Mouse (Mus musculus): ENCODE data around the gene Syngr1. TPM values are rescaled to one million over a fixed set of nuclear protein-coding genes. Genes with fewer than 3 reads are reported as not detected.

Gene Syngr1
- polyA plus RNA-seq, 1 experiment from 2014 or later = 38.0 TPM

DNA sequence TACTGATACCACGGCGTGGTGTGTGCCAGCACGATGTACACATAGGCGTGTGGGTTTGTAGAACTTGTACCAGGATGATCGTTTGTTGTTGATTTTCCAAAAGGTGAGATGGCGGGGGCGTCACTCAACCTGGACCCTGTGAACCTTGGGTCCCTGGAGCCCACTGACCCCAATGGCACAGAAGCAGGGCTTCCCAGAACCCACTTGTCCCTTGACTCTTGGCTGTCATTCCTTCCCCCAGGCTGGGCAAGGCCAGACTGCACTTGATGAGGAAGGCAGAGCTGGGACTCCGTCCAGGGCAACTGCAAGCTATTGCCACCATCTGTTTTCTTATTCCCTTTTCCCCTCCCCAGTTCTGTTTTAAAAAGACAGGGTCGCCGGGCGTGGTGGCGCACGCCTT is 3.1 kb downstream of the Syngr1 start:
- ATAC-seq (replicated peaks; ENCODE audit: insufficient number of reproducible peaks, insufficient read depth, low FRiP score, low read depth) = no peak
- Histone ChIP-seq H3K27ac (no peak overlapping the region), H3K4me1 (replicated peaks) (peaks cover 45% of the 10 kb centered on the region), H3K9ac (no peak overlapping the region), H3K9me3 (replicated peaks) (no peaks in the 10 kb centered on the region), H3K4me2 (no peak overlapping the region), H3K4me3 (no peak overlapping the region), H3K36me3 (no peaks in the 10 kb centered on the region), H3K27me3 (peaks cover 37% of the 10 kb centered on the region)
- WGBS = 92% methylated on average over 13 of the region's 13 CpGs

GRCm38 (mm10) chr15:80095596-80095995 is 4.5 kb downstream of the Syngr1 start:
- no peaks in the 10 kb centered on the region for H3K36me3 ChIP-seq
- H3K9ac ChIP-seq = no peak overlapping the region
- H3K4me3 ChIP-seq = no peak overlapping the region
- H3K27me3 ChIP-seq = peaks cover 30% of the 10 kb centered on the region
- H3K4me2 ChIP-seq = no peak overlapping the region
- H3K4me1 ChIP-seq (replicated peaks) = peaks cover 48% of the 10 kb centered on the region
- ATAC-seq (replicated peaks; ENCODE audit: insufficient number of reproducible peaks, insufficient read depth, low FRiP score, low read depth) = no peak
- no peak overlapping the region for H3K27ac ChIP-seq
- H3K9me3 ChIP-seq (replicated peaks) = no peaks in the 10 kb centered on the region
- 63% methylated on average over 1 of the region's 1 CpGs for WGBS

DNA sequence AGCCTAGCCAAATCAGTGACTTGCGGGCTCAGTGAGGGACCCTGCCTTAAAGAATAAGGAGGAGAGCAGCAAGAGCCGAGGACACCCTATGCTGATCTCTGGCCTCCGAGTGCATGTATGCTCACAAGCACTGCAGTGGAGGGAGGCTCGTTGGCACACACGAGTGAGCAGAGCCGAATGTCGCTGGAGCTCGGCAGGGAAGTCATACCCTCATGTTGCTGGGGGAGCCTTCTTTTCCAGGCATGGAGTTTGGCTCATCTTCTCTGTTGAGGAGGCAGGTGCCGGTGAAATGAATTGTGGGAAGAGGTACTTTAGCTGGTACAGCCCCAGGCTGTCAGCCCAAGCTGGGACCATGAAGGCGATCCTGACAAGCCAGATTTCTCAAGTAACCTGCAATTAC is 5.3 kb downstream of the Syngr1 start:
- Histone ChIP-seq H3K27me3 (peaks cover 28% of the 10 kb centered on the region), H3K36me3 (no peaks in the 10 kb centered on the region), H3K4me3 (no peak overlapping the region), H3K9me3 (replicated peaks) (no peaks in the 10 kb centered on the region), H3K4me1 (replicated peaks) (peaks cover 41% of the 10 kb centered on the region), H3K27ac (0 out of 2 replicates have a peak overlapping the region, but pooled peaks have one; percentile 38), H3K9ac (no peak overlapping the region), H3K4me2 (no peak overlapping the region)
- ATAC-seq (replicated peaks; ENCODE audit: insufficient number of reproducible peaks, insufficient read depth, low FRiP score, low read depth) = no peak
- 80% methylated on average over 10 of the region's 10 CpGs for WGBS

GRCm38 (mm10) chr15:80096946-80097881 is 6.1 kb downstream of the Syngr1 start:
- Histone ChIP-seq H3K9ac (no peak overlapping the region), H3K4me1 (replicated peaks) (peaks cover 34% of the 10 kb centered on the region), H3K27me3 (peaks cover 20% of the 10 kb centered on the region), H3K27ac (peak overlapping the region; percentile 38), H3K36me3 (no peaks in the 10 kb centered on the region), H3K9me3 (replicated peaks) (no peaks in the 10 kb centered on the region), H3K4me2 (peak overlapping the region; percentile 45), H3K4me3 (no peak overlapping the region)
- ATAC-seq (replicated peaks; ENCODE audit: insufficient number of reproducible peaks, insufficient read depth, low FRiP score, low read depth) = peak; percentile 56; the same call in 1 of the 2 replicates
- WGBS = 20% methylated on average over 20 of the region's 20 CpGs

GRCm38 (mm10) chr15:80097999-80098461 is 6.9 kb downstream of the Syngr1 start:
- Histone ChIP-seq H3K36me3 (no peaks in the 10 kb centered on the region), H3K27me3 (peaks cover 11% of the 10 kb centered on the region; the same call in 1 of the 2 replicates), H3K27ac (peak overlapping the region; percentile 38), H3K4me2 (peak overlapping the region; percentile 45), H3K9ac (no peak overlapping the region), H3K4me1 (replicated peaks) (peaks cover 33% of the 10 kb centered on the region), H3K9me3 (replicated peaks) (no peaks in the 10 kb centered on the region), H3K4me3 (no peak overlapping the region)
- 24% methylated on average over 8 of the region's 8 CpGs for WGBS
- peak; percentile 7; the same call in 1 of the 2 replicates for ATAC-seq (replicated peaks; ENCODE audit: insufficient number of reproducible peaks, insufficient read depth, low FRiP score, low read depth)

DNA sequence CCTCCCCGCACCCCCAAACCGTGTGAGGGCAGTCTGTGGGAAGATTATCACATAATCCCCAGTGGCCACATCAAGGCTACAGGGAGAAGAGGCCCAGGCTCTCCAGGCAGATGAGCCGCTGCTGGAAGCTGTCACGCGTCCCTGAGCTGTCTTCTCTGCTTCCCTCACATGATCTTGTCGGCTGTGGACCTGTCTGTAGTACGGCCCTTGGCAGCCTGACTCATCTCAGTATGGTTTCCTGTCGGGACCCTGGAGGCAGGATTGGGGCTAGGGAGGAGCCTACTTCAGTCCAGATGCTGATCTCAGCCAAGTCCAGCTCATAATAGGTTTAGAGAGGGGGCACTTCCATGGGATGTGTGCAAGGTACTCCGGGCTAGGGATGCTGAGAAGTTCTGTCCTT is 7.7 kb downstream of the Syngr1 start:
- Histone ChIP-seq H3K4me2 (no peak overlapping the region), H3K9me3 (replicated peaks) (no peaks in the 10 kb centered on the region), H3K4me3 (no peak overlapping the region), H3K36me3 (no peaks in the 10 kb centered on the region), H3K27me3 (0 out of 2 replicates have a peak, but pooled peaks cover 8% of the 10 kb centered on the region), H3K4me1 (replicated peaks) (peaks cover 33% of the 10 kb centered on the region), H3K9ac (no peak overlapping the region), H3K27ac (peak overlapping the region; percentile 38; the same call in 1 of the 2 replicates)
- 29% methylated on average over 9 of the region's 9 CpGs for WGBS
- ATAC-seq (replicated peaks; ENCODE audit: insufficient number of reproducible peaks, insufficient read depth, low FRiP score, low read depth) = 0 out of 2 replicates have a peak, but pooled peaks have one; percentile 20

DNA sequence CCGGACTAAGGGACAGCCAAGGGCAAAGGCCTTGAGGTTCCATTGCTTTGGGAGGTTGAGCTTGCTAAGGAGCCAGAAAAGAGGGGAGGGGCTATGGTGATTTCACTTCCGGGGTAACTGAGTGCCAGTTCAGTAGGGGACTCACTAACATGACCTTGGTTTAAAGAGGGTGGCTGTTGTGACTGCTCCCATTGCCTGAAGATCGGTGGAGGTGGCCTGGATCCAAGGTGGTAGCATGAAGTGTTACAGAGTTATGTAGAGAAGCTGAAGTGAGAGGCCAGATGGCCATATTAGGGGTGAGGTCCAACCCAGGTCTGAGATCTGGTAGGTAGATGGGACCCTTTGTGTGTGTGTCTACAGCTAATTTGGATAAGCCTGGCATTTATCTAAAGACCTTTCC is 8.3 kb downstream of the Syngr1 start:
- Histone ChIP-seq H3K4me3 (no peak overlapping the region), H3K9ac (no peak overlapping the region), H3K27ac (no peak overlapping the region), H3K4me2 (no peak overlapping the region), H3K4me1 (replicated peaks) (peaks cover 33% of the 10 kb centered on the region), H3K36me3 (no peaks in the 10 kb centered on the region), H3K27me3 (0 out of 2 replicates have a peak, but pooled peaks cover 8% of the 10 kb centered on the region), H3K9me3 (replicated peaks) (no peaks in the 10 kb centered on the region)
- ATAC-seq (replicated peaks; ENCODE audit: insufficient number of reproducible peaks, insufficient read depth, low FRiP score, low read depth) = no peak
- WGBS = 60% methylated on average over 3 of the region's 3 CpGs

DNA sequence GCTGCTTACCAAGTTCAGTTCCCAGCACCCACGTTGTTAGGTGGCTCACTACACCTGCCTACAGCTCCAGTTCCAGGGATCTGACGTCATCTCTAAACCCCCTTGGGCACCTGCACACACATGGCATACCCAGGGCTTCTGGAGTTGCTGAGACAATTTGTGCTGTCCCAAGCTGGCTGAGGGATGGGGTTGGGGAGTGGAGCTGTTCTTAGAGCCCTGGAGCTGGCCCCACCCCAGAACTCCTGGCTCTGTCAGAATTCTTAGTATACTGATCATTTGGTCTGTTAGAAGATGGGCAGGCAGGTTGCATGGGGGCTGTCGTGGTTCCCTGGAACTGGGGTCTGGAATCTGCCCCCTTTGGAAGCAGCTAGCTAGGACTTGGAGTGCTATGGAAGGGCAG is 9.1 kb downstream of the Syngr1 start:
- Histone ChIP-seq H3K9me3 (replicated peaks) (no peaks in the 10 kb centered on the region), H3K9ac (no peak overlapping the region), H3K4me3 (no peak overlapping the region), H3K4me1 (replicated peaks) (peaks cover 33% of the 10 kb centered on the region), H3K36me3 (no peaks in the 10 kb centered on the region), H3K27ac (no peak overlapping the region), H3K4me2 (no peak overlapping the region), H3K27me3 (0 out of 2 replicates have a peak, but pooled peaks cover 8% of the 10 kb centered on the region)
- ATAC-seq (replicated peaks; ENCODE audit: insufficient number of reproducible peaks, insufficient read depth, low FRiP score, low read depth) = no peak
- WGBS = 78% methylated on average over 3 of the region's 3 CpGs

- H3K9ac ChIP-seq = no peak overlapping the region
Measured at GRCm38 (mm10) chr15:80100871-80101270, 9.7 kb downstream of the Syngr1 start.

GRCm38 (mm10) chr15:80101503-80101902 is 10.4 kb downstream of the Syngr1 start:
- no peak overlapping the region for H3K9ac ChIP-seq
- H3K27ac ChIP-seq = no peak overlapping the region
- no peak overlapping the region for H3K4me3 ChIP-seq
- WGBS = 82% methylated on average over 6 of the region's 6 CpGs
- no peaks in the 10 kb centered on the region for H3K9me3 ChIP-seq (replicated peaks)
- H3K4me1 ChIP-seq (replicated peaks) = peaks cover 37% of the 10 kb centered on the region
- ATAC-seq (replicated peaks; ENCODE audit: insufficient number of reproducible peaks, insufficient read depth, low FRiP score, low read depth) = no peak
- H3K27me3 ChIP-seq = 0 out of 2 replicates have a peak, but pooled peaks cover 8% of the 10 kb centered on the region
- no peak overlapping the region for H3K4me2 ChIP-seq
- H3K36me3 ChIP-seq = no peaks in the 10 kb centered on the region

More at GRCm38 (mm10) chr15:80100871-80101270, 9.7 kb downstream of the Syngr1 start:
- Histone ChIP-seq H3K4me2 (no peak overlapping the region), H3K27me3 (0 out of 2 replicates have a peak, but pooled peaks cover 8% of the 10 kb centered on the region), H3K27ac (no peak overlapping the region), H3K4me3 (no peak overlapping the region), H3K4me1 (replicated peaks) (peaks cover 38% of the 10 kb centered on the region), H3K36me3 (no peaks in the 10 kb centered on the region), H3K9me3 (replicated peaks) (no peaks in the 10 kb centered on the region)
- ATAC-seq (replicated peaks; ENCODE audit: insufficient number of reproducible peaks, insufficient read depth, low FRiP score, low read depth) = no peak
- 76% methylated on average over 10 of the region's 10 CpGs for WGBS

- Histone ChIP-seq H3K36me3 (no peaks in the 10 kb centered on the region), H3K9me3 (replicated peaks) (no peaks in the 10 kb centered on the region), H3K4me1 (replicated peaks) (peaks cover 27% of the 10 kb centered on the region), H3K4me2 (no peak overlapping the region), H3K9ac (no peak overlapping the region), H3K27me3 (0 out of 2 replicates have a peak, but pooled peaks cover 8% of the 10 kb centered on the region), H3K4me3 (no peak overlapping the region), H3K27ac (no peak overlapping the region)
- no peak for ATAC-seq (replicated peaks; ENCODE audit: insufficient number of reproducible peaks, insufficient read depth, low FRiP score, low read depth)
- 85% methylated on average over 6 of the region's 6 CpGs for WGBS
Measured at GRCm38 (mm10) chr15:80102495-80102894, 11.4 kb downstream of the Syngr1 start.

Measured in heart, embryonic 15.5 days (tissue).